Mouse (Mus musculus): ENCODE results near the gene Dusp3. TPM values are rescaled to one million over a fixed set of nuclear protein-coding genes. Genes with fewer than 3 reads are reported as not detected.
A peak's percentile ranks its signal among the peaks of the same experiment; 100 is the strongest.

The Dusp3 gene
- total RNA-seq (2014; rRNA removed) (32.8 and 35.5 TPM in 2 replicates), polyA plus RNA-seq (2015; fragmentation: Nextera tagmentation; extraction: Ambion mirVana) (25.1 and 31.0 TPM in 2 replicates)

DNA sequence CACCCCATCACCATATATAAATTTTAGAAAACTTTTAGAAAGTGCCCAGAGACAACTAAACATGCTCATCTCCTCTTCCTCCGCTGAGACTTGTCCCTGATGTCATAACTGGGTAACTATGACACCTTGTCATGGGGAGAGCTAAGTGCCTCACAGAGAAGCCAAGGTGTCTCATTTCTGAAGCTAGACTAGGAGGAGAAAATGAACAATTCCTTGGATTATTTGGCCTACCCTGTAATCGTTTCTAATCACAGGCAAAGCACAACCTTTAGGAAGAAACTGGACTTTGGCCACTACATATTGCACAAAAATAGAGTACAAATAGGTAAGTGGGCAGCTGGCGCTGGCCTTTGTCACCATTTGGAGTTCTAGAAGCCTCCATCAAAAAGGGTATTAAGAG is at the start of gene Dusp3:
Gene Dusp3 (minus strand): TSS at position 101 of the 400 bp plus-strand sequence.
- H3K36me3 ChIP-seq (ENCODE audit: insufficient read depth), result no peaks in the 10 kb centered on the region
- H3K27ac ChIP-seq (ENCODE audit: low read depth, low read length), result no peak within 1 kb of the TSS
- no peaks in the 10 kb centered on the region for H3K9me3 ChIP-seq (ENCODE audit: low read length)
- ATAC-seq (no peak), DNase-seq (no peak)
- 59% methylated on average over 3 of the region's 3 CpGs for WGBS
- no peak within 1 kb of the TSS for H3K9ac ChIP-seq
- H3K27me3 ChIP-seq (ENCODE audit: insufficient read depth, low read length), result no peaks in the 10 kb centered on the region
- H3K4me1 ChIP-seq (ENCODE audit: insufficient read depth), result peaks cover 10% of the 10 kb centered on the region
- H3K4me3 ChIP-seq (ENCODE audit: low read depth, low read length), result no peak within 1 kb of the TSS
- no peak for TF ChIP-seq CTCF (IDR thresholded peaks at IDR 0.05; ENCODE audit: low read depth)
- H3K4me2 ChIP-seq (ENCODE audit: low read depth), result no peak within 1 kb of the TSS

DNA sequence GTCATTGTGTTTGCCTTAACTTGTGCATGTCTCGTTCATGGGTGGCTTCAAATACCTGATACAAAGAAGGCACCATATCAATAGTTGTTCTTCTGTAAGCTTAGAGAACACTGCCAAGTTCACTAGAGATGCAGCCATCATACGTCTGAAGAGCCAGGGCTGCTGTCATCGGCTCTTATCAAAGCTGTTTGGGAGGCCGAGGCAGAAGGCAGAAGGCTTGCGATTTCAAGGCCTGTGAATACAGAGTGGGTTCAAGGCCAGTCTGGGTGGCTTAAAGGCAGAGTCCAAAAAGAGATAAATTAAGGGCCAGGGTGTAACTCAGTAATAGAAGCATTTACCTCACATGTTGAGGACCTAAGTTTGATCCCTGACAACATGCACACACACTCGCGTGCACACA is 49.5 kb upstream of the Dusp3 start:
- H3K36me3 ChIP-seq (ENCODE audit: insufficient read depth), result no peaks in the 10 kb centered on the region
- no peak for ATAC-seq
- no peak overlapping the region for H3K9ac ChIP-seq
- H3K4me2 ChIP-seq (ENCODE audit: low read depth), result no peak overlapping the region
- 73% methylated on average over 7 of the region's 7 CpGs for WGBS
- no peaks in the 10 kb centered on the region for H3K27me3 ChIP-seq (ENCODE audit: insufficient read depth, low read length)
- H3K4me3 ChIP-seq (ENCODE audit: low read depth, low read length), result no peak overlapping the region
- H3K27ac ChIP-seq (ENCODE audit: low read depth, low read length), result no peak overlapping the region
- no peaks in the 10 kb centered on the region for H3K4me1 ChIP-seq (ENCODE audit: insufficient read depth)
- no peak for DNase-seq
- H3K9me3 ChIP-seq (ENCODE audit: low read length), result no peaks in the 10 kb centered on the region
- TF ChIP-seq CTCF (IDR thresholded peaks at IDR 0.05; ENCODE audit: low read depth), result no peak

DNA sequence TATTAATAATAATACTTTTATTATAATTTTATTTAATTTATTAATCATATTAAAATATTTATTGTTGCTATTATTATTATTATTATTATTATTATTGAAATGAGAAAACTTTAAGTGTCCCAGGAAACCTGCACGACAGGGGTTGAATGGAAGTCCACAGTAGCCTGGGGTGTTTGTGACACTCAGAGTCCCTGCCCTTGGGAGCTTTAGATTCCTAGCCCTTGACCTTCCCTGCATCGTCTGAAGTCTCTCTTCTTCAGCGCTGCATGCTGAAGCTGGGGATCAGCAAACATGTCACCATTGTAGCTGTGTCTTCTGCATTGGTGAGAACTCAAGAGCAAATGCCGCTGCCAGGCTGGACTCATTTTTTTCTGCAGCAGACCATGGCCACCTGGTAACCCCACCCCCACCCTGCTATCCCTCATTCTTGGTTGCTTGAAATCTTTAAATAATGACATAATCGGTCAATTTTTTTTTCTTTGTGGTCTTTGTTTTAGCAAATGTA is 48.7 kb upstream of the Dusp3 start:
- H3K36me3 ChIP-seq (ENCODE audit: insufficient read depth), result no peaks in the 10 kb centered on the region
- TF ChIP-seq CTCF (IDR thresholded peaks at IDR 0.05; ENCODE audit: low read depth), result no peak
- no peak overlapping the region for H3K4me3 ChIP-seq (ENCODE audit: low read depth, low read length)
- H3K27me3 ChIP-seq (ENCODE audit: insufficient read depth, low read length), result no peaks in the 10 kb centered on the region
- no peak overlapping the region for H3K9ac ChIP-seq
- H3K4me2 ChIP-seq (ENCODE audit: low read depth), result no peak overlapping the region
- ATAC-seq, result no peak
- no peaks in the 10 kb centered on the region for H3K4me1 ChIP-seq (ENCODE audit: insufficient read depth)
- H3K9me3 ChIP-seq (ENCODE audit: low read length), result no peaks in the 10 kb centered on the region
- no peak overlapping the region for H3K27ac ChIP-seq (ENCODE audit: low read depth, low read length)
- 76% methylated on average over 5 of the region's 5 CpGs for WGBS
- DNase-seq, result no peak

DNA sequence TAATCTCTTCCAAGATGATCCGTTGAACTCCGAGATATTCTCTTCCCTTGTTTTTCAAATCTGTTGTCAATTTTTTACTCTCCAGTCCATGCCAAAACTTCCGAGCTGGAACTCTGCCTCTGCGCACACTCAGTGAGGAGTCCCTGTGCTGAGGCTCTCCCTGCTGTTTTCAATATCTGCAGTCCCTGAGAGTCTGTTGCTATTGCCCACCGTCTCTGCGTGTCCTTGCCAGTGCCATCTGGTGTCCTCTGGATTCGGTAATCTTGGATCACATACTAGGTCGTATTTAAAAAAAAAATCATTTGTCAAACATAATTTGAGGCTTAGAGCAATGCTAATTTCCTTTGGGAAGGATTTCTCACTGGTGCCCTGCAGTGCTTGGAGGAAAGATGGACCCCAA is 48.1 kb upstream of the Dusp3 start:
- peak; percentile 34; the same call in 1 of the 2 replicates for ATAC-seq
- Histone ChIP-seq H3K36me3 (ENCODE audit: insufficient read depth) (no peaks in the 10 kb centered on the region), H3K27me3 (ENCODE audit: insufficient read depth, low read length) (no peaks in the 10 kb centered on the region), H3K27ac (ENCODE audit: low read depth, low read length) (no peak overlapping the region), H3K4me1 (ENCODE audit: insufficient read depth) (no peaks in the 10 kb centered on the region), H3K9ac (no peak overlapping the region), H3K9me3 (ENCODE audit: low read length) (no peaks in the 10 kb centered on the region), H3K4me2 (ENCODE audit: low read depth) (no peak overlapping the region), H3K4me3 (ENCODE audit: low read depth, low read length) (no peak overlapping the region)
- no peak for TF ChIP-seq CTCF (IDR thresholded peaks at IDR 0.05; ENCODE audit: low read depth)
- DNase-seq, result peak; percentile 45
- WGBS, result 43% methylated on average over 8 of the region's 8 CpGs

DNA sequence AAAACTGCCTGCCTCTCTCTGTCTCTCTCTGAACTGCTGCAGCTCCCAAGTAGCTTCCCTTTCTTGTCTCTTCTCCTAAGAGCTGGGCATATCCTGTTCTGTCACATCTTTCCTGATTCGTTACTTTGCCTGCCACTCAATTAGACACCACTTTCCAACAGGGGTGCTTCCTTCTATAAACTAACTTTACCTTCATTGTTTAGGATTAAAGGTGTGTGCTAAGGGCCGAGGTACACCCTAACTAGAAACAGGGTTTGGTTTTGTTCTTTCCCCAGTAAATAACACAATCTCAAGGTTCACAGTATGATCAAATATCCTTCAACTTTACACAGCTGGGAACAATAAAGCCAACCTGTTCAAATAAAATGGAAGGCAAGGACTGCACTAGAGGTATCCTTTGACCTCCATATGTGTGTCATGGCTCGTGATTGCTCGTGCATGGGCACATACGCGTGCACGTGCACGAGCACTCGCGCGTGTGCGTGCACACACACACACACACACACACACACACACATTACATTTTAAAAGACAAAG is 46.3 kb upstream of the Dusp3 start:
- Histone ChIP-seq H3K9me3 (ENCODE audit: low read length) (no peaks in the 10 kb centered on the region), H3K36me3 (ENCODE audit: insufficient read depth) (no peaks in the 10 kb centered on the region), H3K4me3 (ENCODE audit: low read depth, low read length) (no peak overlapping the region), H3K4me1 (ENCODE audit: insufficient read depth) (no peaks in the 10 kb centered on the region), H3K4me2 (ENCODE audit: low read depth) (no peak overlapping the region), H3K27ac (ENCODE audit: low read depth, low read length) (no peak overlapping the region), H3K9ac (no peak overlapping the region), H3K27me3 (ENCODE audit: insufficient read depth, low read length) (no peaks in the 10 kb centered on the region)
- TF ChIP-seq CTCF (IDR thresholded peaks at IDR 0.05; ENCODE audit: low read depth), result no peak
- ATAC-seq (no peak), DNase-seq (no peak)
- WGBS, result 91% methylated on average over 12 of the region's 12 CpGs

DNA sequence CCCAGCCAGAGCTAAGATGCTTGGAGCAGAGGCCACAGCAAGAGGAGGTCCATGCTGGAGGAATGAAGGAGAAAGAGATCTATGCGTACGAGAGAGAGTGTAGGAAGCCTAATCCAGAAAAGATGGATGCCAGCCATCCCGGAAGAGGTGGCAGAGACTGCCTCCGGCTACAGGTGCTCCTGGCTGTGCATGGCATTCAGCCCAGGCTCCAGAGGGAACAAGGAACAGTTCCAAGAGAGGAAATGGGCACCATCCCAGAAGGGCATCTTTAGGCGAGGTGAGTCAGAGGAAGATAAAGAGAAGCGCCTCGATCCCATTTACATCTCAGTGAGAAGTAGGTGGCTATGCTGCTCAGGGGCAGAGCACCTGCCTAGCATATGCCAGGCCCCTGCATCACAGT is 44.3 kb upstream of the Dusp3 start:
- Histone ChIP-seq H3K9ac (no peak overlapping the region), H3K4me2 (ENCODE audit: low read depth) (no peak overlapping the region), H3K27me3 (ENCODE audit: insufficient read depth, low read length) (no peaks in the 10 kb centered on the region), H3K4me1 (ENCODE audit: insufficient read depth) (0 out of 2 replicates have a peak, but pooled peaks cover 7% of the 10 kb centered on the region), H3K4me3 (ENCODE audit: low read depth, low read length) (no peak overlapping the region), H3K9me3 (ENCODE audit: low read length) (no peaks in the 10 kb centered on the region), H3K36me3 (ENCODE audit: insufficient read depth) (no peaks in the 10 kb centered on the region), H3K27ac (ENCODE audit: low read depth, low read length) (no peak overlapping the region)
- ATAC-seq (no peak), DNase-seq (no peak)
- no peak for TF ChIP-seq CTCF (IDR thresholded peaks at IDR 0.05; ENCODE audit: low read depth)
- 48% methylated on average over 7 of the region's 7 CpGs for WGBS

DNA sequence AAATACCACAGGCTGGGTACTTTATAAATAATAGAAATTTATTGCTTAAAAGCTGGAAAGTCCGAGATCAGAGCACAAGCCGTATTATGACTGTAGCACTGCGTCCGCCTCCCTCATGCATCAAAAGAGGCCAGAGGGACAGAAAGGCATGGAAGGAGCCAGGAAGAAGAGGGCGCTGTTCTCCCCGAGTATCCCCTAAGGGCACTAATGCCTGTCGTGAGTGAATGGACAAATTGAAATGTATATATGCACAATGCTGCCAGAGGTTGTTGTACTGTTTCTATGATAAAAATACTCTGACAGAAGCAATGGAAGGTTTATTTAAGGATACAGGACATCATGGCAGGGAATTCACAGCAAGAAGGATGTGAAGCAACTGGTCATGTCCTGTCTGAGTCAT is 43.2 kb upstream of the Dusp3 start:
- 28% methylated on average over 7 of the region's 7 CpGs for WGBS
- no peak overlapping the region for H3K4me2 ChIP-seq (ENCODE audit: low read depth)

More for the DNA sequence above, 43.2 kb upstream of the Dusp3 start:
- Histone ChIP-seq H3K9ac (no peak overlapping the region), H3K4me1 (ENCODE audit: insufficient read depth) (0 out of 2 replicates have a peak, but pooled peaks cover 13% of the 10 kb centered on the region), H3K36me3 (ENCODE audit: insufficient read depth) (no peaks in the 10 kb centered on the region), H3K27ac (ENCODE audit: low read depth, low read length) (no peak overlapping the region), H3K9me3 (ENCODE audit: low read length) (no peaks in the 10 kb centered on the region), H3K27me3 (ENCODE audit: insufficient read depth, low read length) (no peaks in the 10 kb centered on the region), H3K4me3 (ENCODE audit: low read depth, low read length) (no peak overlapping the region)
- DNase-seq (no peak), ATAC-seq (no peak)
- no peak for TF ChIP-seq CTCF (IDR thresholded peaks at IDR 0.05; ENCODE audit: low read depth)
